Mouse (Mus musculus): Measurements from ENCODE around the gene Slc12a8.

Gene Slc12a8

GRCm38 (mm10) chr16:33582495-33582894, 65.4 kb downstream of the Slc12a8 start:
- no peak for DNase-seq (ENCODE audit: low spot score in 2 of 2)

GRCm38 (mm10) chr16:33583333-33583732, 66.2 kb downstream of the Slc12a8 start:
- no peak for DNase-seq (ENCODE audit: low spot score in 2 of 2)

- DNase-seq (ENCODE audit: low spot score in 2 of 2): peak; percentile 22 to 40
Measured at GRCm38 (mm10) chr16:33583881-33584454, 66.8 kb downstream of the Slc12a8 start.

DNA sequence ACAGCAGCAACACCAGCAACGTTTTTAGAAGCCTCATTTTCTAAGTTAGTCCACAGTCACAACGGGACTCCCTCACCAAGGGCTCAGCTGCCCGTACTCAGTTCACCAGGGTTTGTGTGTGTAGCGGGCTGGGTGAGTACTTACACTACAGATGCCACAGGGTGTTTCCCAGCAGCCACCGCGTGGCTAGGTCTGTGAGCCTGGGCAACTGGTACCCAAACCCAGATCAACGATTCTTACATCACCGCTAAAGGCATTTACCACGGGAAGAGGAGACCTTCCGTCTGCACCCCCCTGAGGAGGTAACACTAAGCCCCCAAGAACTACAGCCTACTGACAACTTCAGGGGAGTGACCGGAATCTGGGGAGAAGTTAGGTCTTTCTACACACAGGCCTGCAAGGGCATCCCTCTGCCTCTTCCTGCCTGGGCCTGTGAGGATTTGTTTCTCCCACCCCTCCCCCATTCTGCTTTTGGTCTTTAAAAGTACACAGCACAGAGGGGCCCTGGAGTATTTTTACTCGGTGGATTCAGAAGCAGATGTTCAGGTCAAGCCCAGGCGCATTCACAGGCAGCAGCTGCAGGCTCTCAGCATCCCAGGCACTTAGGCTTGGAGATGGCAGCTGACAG, 67.4 kb downstream of the Slc12a8 start:
- DNase-seq (ENCODE audit: low spot score in 2 of 2): peak; percentile 17 to 21

DNA sequence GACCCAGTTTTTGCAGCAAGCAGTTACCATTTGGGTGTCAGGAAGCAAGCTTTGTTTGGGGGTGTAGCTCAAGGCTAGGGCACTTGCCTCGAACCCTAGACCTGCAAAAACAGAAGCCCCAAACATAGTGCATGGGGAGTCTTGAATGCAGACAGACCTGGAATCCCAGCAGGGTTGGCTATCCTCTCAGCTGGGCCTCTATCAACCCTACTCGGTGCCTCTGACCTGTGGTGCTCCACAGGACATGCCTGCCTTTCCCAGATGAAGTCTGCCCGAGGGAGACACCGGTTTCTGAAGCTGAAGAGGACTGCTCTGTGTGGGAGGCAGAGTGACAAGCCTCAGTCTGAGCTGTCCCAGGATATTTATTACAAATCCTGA, 67.9 kb downstream of the Slc12a8 start:
- no peak for DNase-seq (ENCODE audit: low spot score in 2 of 2)

DNA sequence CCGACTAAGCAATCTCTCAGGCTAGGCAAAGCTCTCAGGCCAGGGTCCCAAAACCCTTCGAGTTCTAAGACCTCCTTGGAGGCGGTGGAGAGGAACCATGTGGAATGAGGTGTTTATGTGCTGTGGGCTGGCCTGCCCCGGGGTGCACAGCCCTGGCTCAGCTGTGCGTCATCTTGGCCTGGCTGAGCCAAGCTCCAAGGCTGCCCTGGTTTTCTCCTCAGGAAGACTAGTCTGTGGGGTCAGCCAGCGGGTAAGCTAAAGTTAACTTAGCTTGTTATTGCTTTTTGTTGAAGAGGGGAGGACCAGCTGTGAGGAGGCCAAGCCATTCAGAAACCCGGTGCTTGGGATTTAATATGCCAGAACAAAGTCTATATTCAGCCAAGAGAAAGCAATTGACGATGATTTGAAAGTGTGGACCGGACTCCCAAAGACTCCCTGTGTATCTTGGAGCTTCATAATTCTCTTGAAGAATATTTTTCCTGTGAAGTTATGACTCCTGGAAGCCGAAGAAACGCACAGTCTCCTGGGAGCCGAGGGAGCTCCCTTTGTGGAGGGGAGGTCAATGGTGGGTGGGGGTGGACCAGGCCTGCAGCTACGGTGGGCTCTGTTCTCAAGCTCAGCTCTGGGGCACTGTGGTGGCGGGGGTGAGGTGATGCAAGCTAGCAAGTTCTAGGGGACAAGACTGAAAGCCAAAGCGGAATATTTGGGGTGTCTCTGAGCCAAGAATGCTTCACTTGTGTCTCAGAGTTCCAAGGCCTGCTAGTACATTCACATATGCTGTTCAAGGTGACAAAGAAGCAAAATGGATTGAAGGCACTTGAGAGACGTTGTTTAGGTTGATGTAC, 70.4 kb downstream of the Slc12a8 start:
- no peak for DNase-seq (ENCODE audit: low spot score in 2 of 2)

- no peak for DNase-seq (ENCODE audit: low spot score in 2 of 2)
Measured at GRCm38 (mm10) chr16:33588845-33589244, 71.7 kb downstream of the Slc12a8 start.

- no peak for DNase-seq (ENCODE audit: low spot score in 2 of 2)
Measured at GRCm38 (mm10) chr16:33590438-33590837, 73.3 kb downstream of the Slc12a8 start.

DNA sequence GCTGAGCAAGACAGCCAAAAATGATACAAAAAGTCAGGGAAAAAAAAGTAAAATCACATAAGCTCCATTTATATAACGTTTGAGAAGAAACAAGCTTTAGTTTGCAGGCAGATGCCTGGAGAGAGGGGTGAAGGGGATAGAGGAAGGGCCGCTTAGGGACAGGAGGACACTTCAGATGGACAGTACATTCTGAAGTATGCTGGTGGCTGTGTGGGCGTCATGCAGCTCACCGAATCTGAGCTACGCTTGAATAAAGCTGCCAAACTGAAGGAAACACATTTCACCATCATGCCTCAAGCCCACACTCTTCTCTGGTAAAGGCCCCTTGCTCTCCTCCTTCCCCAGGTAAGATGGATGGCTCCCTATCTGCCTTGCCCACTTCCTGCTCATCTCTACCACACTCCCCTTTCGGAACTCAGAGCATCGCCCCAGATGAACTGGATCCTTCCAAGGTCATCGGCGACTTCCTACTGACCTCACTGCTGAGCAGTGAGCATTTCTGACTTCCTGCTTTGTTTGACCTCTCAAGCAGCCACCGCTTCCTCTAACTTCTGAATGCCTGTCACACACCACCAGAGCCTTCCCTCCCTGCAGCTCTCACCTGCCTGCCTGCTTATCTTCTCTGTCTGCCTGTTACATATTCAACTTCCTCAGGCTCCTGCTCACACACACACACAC, 74.4 kb downstream of the Slc12a8 start:
- DNase-seq (ENCODE audit: low spot score in 2 of 2): peak; percentile 55 to 57

GRCm38 (mm10) chr16:33592286-33592685, 75.2 kb downstream of the Slc12a8 start:
- no peak for DNase-seq (ENCODE audit: low spot score in 2 of 2)

- no peak for DNase-seq (ENCODE audit: low spot score in 2 of 2)
Measured at GRCm38 (mm10) chr16:33593467-33593866, 76.3 kb downstream of the Slc12a8 start.

DNA sequence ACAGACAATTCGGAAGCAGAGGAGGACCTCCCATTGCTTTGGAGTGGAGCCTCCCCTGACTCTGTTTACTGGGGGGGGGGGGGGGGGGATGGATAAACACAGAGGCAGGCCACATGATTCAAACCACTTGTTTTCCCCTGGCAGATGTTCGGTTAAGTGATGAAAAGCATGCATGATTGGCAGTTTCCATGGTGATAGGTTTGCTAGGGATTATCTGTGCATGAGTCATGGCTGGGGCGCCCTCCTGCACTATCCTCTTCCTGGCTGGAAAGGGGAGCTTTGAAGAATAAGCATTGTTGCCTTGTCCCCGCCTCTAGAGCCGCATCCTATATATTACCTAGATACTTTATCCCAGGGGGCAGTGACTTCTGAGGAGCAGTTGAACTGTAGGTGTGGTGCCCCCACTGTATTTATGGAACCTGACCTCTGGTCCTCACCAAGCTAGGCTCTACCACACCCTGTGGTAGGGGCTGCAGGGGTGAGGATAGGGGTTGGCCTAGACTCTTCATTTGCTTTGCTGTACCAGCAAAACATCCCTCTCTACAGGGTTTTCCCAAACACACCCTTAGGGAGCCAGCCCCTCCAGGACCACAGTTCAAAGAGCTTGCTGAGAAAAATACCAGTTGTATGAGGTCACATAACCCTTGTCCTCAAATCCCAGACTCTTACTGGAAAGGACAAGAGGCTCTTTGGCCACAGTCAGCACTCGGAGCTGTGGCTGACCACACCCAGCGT, 77.1 kb downstream of the Slc12a8 start:
- DNase-seq (ENCODE audit: low spot score in 2 of 2): no peak

- no peak for DNase-seq (ENCODE audit: low spot score in 2 of 2)
Measured at GRCm38 (mm10) chr16:33595235-33595769, 78.2 kb downstream of the Slc12a8 start.

DNA sequence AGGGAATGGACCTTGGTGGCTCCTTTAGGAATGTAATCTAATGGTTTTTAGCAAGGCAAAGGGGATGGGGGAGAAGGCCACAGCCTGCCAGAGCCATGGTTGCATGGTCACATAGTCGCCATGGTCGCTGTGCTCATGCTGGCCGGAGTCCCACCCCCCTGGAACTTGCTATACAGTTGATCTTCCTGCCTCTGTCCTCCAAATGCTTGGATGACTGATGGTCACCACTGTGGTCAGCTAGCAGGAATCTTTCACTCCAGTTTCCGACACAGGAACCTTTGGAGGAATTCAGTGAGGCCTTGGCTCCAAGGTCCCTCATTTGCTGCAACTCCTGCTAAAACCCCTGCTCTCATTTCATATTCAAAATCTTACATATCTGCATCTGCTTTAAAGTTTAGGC, 79.1 kb downstream of the Slc12a8 start:
- DNase-seq (ENCODE audit: low spot score in 2 of 2): no peak

- no peak for DNase-seq (ENCODE audit: low spot score in 2 of 2)
Measured at GRCm38 (mm10) chr16:33600216-33600615, 83.1 kb downstream of the Slc12a8 start.

- no peak for DNase-seq (ENCODE audit: low spot score in 2 of 2)
Measured at GRCm38 (mm10) chr16:33601299-33601698, 84.2 kb downstream of the Slc12a8 start.

- DNase-seq (ENCODE audit: low spot score in 2 of 2): no peak
Measured at GRCm38 (mm10) chr16:33605647-33606596, 88.8 kb downstream of the Slc12a8 start.

DNA sequence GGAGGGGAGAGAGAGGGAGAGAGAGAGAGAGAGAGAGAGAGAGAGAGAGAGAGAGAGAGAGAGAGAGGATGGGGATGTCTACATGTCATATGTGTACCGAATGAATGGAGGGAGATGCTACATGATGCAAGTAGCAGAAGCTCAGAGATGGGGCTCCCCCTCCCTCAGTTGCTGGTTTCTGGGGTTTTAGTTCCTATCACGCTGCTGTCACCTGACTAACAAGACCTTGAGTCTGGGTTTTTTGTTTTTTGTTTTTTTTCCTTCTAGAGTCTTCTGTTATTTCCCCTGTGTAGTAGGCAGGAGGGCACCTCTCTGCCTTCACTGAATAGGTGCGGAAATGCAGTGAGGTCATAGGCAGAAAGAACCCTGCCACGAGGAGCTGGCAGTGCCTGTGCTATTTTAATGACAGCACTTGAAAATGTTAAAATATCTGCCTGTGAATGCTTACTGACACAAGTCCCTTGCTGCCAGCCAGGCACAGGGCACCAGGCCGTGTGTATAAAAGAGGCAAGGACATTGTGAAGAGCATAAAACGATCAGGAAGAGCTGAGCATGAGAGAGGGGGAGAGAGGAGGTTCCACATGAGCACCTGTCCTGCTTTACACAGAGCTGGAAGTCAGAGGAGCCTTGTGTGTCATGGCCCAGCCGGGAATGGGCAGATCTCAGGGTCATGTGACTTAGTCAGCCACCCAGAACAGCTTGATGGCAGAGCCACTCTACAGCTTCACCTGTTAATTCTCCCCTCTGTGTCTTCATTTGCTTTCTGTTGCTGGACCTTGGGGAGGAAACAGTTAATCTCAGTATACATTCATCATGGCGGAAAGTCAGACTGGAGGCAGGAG, 89.8 kb downstream of the Slc12a8 start:
- peak; percentile 35 to 44 for DNase-seq (ENCODE audit: low spot score in 2 of 2)

DNA sequence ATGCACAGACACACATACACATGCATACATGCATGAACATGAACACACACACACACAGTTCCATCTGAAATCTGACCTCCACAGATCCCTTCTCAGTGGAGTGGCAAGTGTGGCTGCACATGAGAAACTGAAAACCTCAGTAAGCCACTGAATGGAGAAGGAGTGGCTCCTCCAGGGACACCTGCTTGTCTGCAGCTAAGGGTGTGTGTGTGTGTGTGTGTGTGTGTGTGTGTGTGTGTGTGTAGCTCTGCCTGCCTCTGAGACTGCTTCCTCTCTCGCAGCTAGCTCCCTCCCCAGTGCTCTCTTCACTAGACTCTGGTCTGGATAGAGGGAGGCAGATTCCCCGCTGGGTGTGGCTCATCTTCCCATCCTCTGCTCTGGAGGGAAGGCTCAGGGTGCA, 92.4 kb downstream of the Slc12a8 start:
- DNase-seq (ENCODE audit: low spot score in 2 of 2): no peak

Data from spleen, postnatal 36 days (tissue).